Mouse (Mus musculus) testis, adult 2 months (tissue): Measurements from ENCODE around the gene Rpn1.

ENCODE experiments used
- CTCF ChIP-seq: fragments of 200-500 bp; IDR thresholded peaks from 2 replicates; pipeline ENCODE4 v1.5.1; 2012; ENCODE audit warnings: low read depth, mild to moderate bottlenecking, inconsistent platforms, low read length, moderate library complexity; ENCODE audit not compliant: control insufficient read depth, insufficient read depth, insufficient replicate concordance
- POLR2A ChIP-seq: fragments of 200-500 bp; IDR thresholded peaks from 2 replicates; pipeline ENCODE4 v1.6.1; 2012; ENCODE audit warnings: low read depth, mild to moderate bottlenecking, inconsistent platforms, low read length, moderate library complexity; ENCODE audit not compliant: control insufficient read depth

DNA sequence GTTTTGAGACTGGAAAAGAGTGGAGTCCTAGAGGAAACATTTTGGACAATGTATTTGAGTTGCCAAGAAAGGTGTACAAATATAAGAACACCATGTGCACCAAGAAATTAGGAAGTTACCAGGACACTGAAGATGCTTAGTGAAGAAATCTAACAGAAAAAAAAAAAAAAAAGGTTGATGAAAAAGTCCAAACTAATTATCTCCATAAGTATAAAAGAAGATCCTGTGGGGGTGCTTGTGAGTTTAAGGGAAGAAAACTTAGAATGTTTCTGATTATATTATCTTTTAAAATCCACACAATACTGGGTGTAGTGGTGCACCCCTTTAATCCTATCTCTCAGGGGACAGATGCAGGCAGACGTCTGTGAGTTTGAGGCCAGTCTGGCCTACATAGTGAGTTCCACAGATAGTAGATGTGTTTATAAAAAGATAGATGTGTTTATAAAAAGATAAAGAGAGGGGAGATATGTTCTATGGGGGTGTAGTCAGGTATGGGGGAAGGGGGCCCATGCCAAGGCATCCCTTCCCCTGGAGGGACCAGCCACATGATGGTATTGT, 8.2 kb upstream of the Rpn1 start:
- TF ChIP-seq CTCF (no peak), POLR2A (no peak)
